Mouse (Mus musculus) kidney, adult 2 months (tissue): Measurements from ENCODE around the gene Ldah.

Experiments
- CTCF ChIP-seq: fragments of 200-500 bp; conservative IDR thresholded peaks from 2 replicates; pipeline ENCODE4 v1.5.1; 2011; ENCODE audit warnings: low read depth, mild to moderate bottlenecking, control low read depth, low read length, moderate library complexity, mixed read lengths; ENCODE audit not compliant: insufficient read depth, insufficient read length
- POLR2A ChIP-seq: fragments of 200-500 bp; IDR thresholded peaks from one replicate; pipeline ENCODE4 v1.6.1; 2011; ENCODE audit warnings: low read depth, low read length, control low read depth

DNA sequence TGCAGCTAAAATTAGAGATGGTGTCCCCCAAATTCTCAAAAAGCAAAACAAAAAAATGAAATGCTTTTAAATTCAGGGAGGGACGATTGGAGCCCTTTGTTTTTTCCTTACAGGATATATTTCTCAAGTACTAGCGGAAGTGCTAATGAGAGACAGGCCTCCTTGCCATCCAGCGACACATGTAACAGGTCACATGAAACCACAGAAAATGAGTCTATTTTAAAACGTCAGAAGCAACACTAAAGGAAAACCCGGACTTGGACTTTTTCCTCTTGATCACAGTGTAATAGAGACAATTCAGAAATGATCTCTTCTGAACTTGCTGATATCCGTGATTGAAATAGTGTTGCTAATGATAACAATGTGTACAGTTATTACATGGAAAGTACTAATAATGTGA is 27.0 kb upstream of the Ldah start:
- TF ChIP-seq CTCF (no peak), POLR2A (no peak)
